Mouse (Mus musculus) CH12.LX (cell line): ENCODE results near the gene Il18. TPM values are rescaled to one million over a fixed set of nuclear protein-coding genes. Genes with fewer than 3 reads are reported as not detected.

Experiments
- DNase-seq: peaks from one replicate; pipeline ENCODE4 v3.0.0-alpha.2; 2013; ENCODE audit errors: extremely low read depth
- H3K27ac ChIP-seq: 2 replicates; pipeline ENCODE4 v1.5.1; 2012; ENCODE audit warnings: low read depth, mild to moderate bottlenecking, control low read depth, moderate library complexity; ENCODE audit not compliant: insufficient read depth
- H3K27me3 ChIP-seq: replicated peaks from 2 replicates; pipeline ENCODE3; 2012; ENCODE audit warnings: inconsistent platforms
- H3K36me3 ChIP-seq, 2 experiments: replicated peaks in 1 of 2; 2 replicates each; pipeline versions ENCODE3 to v1.6.1; 2012; ENCODE audit warnings: inconsistent platforms in 1 of 2, low read length in 1 of 2, mild to moderate bottlenecking in 1 of 2, mixed read lengths in 1 of 2, moderate library complexity in 1 of 2; ENCODE audit not compliant: control insufficient read depth in 1 of 2, insufficient read depth in 1 of 2
- H3K4me1 ChIP-seq, 2 experiments: 2 replicates each; pipeline ENCODE4 v1.6.1; 2012; ENCODE audit warnings: inconsistent platforms in 1 of 2, moderate library complexity in 1 of 2; ENCODE audit not compliant: insufficient read depth in 2 of 2, control insufficient read depth in 1 of 2
- H3K4me2 ChIP-seq: 2 replicates; pipeline ENCODE4 v1.6.1; 2012; ENCODE audit warnings: low read depth, mild to moderate bottlenecking, control low read depth; ENCODE audit not compliant: poor library complexity, insufficient read depth, severe bottlenecking
- H3K4me3 ChIP-seq, 3 experiments: fragments of 150-350 bp in 1 of 3; sonication (generic) in 1 of 3; replicated peaks in 1 of 3; 2 replicates each; pipeline versions ENCODE3 to v1.5.1; 2011 to 2012; ENCODE audit warnings: low read depth in 2 of 3, low read length in 2 of 3, mild to moderate bottlenecking in 2 of 3, moderate library complexity in 2 of 3, control low read depth in 1 of 3, improper control_type of control experiment in 1 of 3, inconsistent platforms in 1 of 3, mixed read lengths in 1 of 3; ENCODE audit not compliant: poor library complexity in 1 of 3
- H3K79me2 ChIP-seq: replicated peaks from 2 replicates; pipeline ENCODE4 v1.6.1; 2012; ENCODE audit warnings: mild to moderate bottlenecking, moderate library complexity; ENCODE audit not compliant: control insufficient read depth, poor library complexity, insufficient read depth, severe bottlenecking; ENCODE audit errors: extremely low read depth
- H3K9ac ChIP-seq: 2 replicates; pipeline ENCODE4 v1.6.1; 2012; ENCODE audit warnings: low read depth, mild to moderate bottlenecking, control low read depth, moderate library complexity; ENCODE audit not compliant: insufficient read depth
- H3K9me3 ChIP-seq: replicated peaks from 2 replicates; pipeline ENCODE3; 2012; ENCODE audit warnings: low read length, inconsistent platforms, mixed read lengths
- BHLHE40 ChIP-seq: IDR thresholded peaks from 2 replicates; pipeline ENCODE4 v1.6.1; 2011; ENCODE audit warnings: mild to moderate bottlenecking, low read depth, low read length, improper control_type of control experiment
- CHD1 ChIP-seq: IDR thresholded peaks from 2 replicates; pipeline ENCODE4 v1.6.1; 2012; ENCODE audit warnings: low read depth, low read length, improper control_type of control experiment, inconsistent platforms
- CTCF ChIP-seq, 2 experiments: IDR thresholded peaks in 1 of 2; conservative IDR thresholded peaks in 1 of 2; 2 replicates each; pipeline ENCODE4 v1.5.1; 2011 to 2012; ENCODE audit warnings: low read depth in 2 of 2, low read length in 2 of 2, improper control_type of control experiment in 1 of 2, inconsistent platforms in 1 of 2, mild to moderate bottlenecking in 1 of 2, moderate library complexity in 1 of 2
- ELF1 ChIP-seq: IDR thresholded peaks from 2 replicates; pipeline ENCODE4 v1.6.1; 2014; ENCODE audit warnings: low read depth, mild to moderate bottlenecking, inconsistent platforms, low read length, improper control_type of control experiment
- EP300 ChIP-seq: IDR thresholded peaks from 2 replicates; pipeline ENCODE4 v1.6.1; 2011; ENCODE audit warnings: low read length, improper control_type of control experiment
- ETS1 ChIP-seq: conservative IDR thresholded peaks from 2 replicates; pipeline ENCODE4 v1.6.1; 2012; ENCODE audit warnings: low read depth, mild to moderate bottlenecking, inconsistent platforms, low read length, improper control_type of control experiment, moderate library complexity
- GABPA ChIP-seq: IDR thresholded peaks from 2 replicates; pipeline ENCODE4 v1.6.1; 2012; ENCODE audit warnings: low read depth, low read length, improper control_type of control experiment, inconsistent platforms; ENCODE audit not compliant: insufficient replicate concordance
- HCFC1 ChIP-seq: IDR thresholded peaks from 2 replicates; pipeline ENCODE4 v1.6.1; 2012; ENCODE audit warnings: low read depth, mild to moderate bottlenecking, inconsistent platforms, low read length, improper control_type of control experiment
- IRF4 ChIP-seq: IDR thresholded peaks from 2 replicates; pipeline ENCODE4 v1.6.1; 2014; ENCODE audit warnings: low read depth, mild to moderate bottlenecking, inconsistent platforms, low read length, improper control_type of control experiment
- JUND ChIP-seq: conservative IDR thresholded peaks from 2 replicates; pipeline ENCODE4 v1.6.1; 2011; ENCODE audit warnings: low read depth, low read length, improper control_type of control experiment
- KAT2A ChIP-seq: IDR thresholded peaks from 2 replicates; pipeline ENCODE4 v1.6.1; 2012; ENCODE audit warnings: low read length, improper control_type of control experiment, inconsistent platforms; ENCODE audit not compliant: insufficient replicate concordance
- MAFK ChIP-seq: IDR thresholded peaks from 2 replicates; pipeline ENCODE4 v1.6.1; 2011; ENCODE audit warnings: low read length, improper control_type of control experiment; ENCODE audit not compliant: insufficient replicate concordance
- MAX ChIP-seq: IDR thresholded peaks from 2 replicates; pipeline ENCODE4 v1.6.1; 2011; ENCODE audit warnings: low read length, improper control_type of control experiment
- MAZ ChIP-seq: IDR thresholded peaks from 2 replicates; pipeline ENCODE4 v1.6.1; 2012; ENCODE audit warnings: low read depth, mild to moderate bottlenecking, inconsistent platforms, low read length, improper control_type of control experiment, moderate library complexity
- MEF2A ChIP-seq: IDR thresholded peaks from 2 replicates; pipeline ENCODE4 v1.6.1; 2014; ENCODE audit warnings: low read depth, mild to moderate bottlenecking, inconsistent platforms, low read length, improper control_type of control experiment, borderline replicate concordance
- MXI1 ChIP-seq: IDR thresholded peaks from 2 replicates; pipeline ENCODE4 v1.6.1; 2011; ENCODE audit warnings: mild to moderate bottlenecking, low read depth, low read length, improper control_type of control experiment
- MYC ChIP-seq: IDR thresholded peaks from 2 replicates; pipeline ENCODE4 v1.6.1; 2011; ENCODE audit warnings: low read depth, mild to moderate bottlenecking, improper control_type of control experiment, low read length
- NRF1 ChIP-seq: IDR thresholded peaks from 2 replicates; pipeline ENCODE4 v1.6.1; 2014; ENCODE audit warnings: low read depth, mild to moderate bottlenecking, inconsistent platforms, low read length, improper control_type of control experiment, moderate library complexity
- PAX5 ChIP-seq: IDR thresholded peaks from 2 replicates; pipeline ENCODE4 v1.6.1; 2012; ENCODE audit warnings: low read length, inconsistent platforms, mixed read lengths
- POLR2A ChIP-seq: IDR thresholded peaks from 2 replicates; pipeline ENCODE4 v1.6.1; 2011; ENCODE audit warnings: low read depth, mild to moderate bottlenecking, improper control_type of control experiment, low read length
- RAD21 ChIP-seq: IDR thresholded peaks from 2 replicates; pipeline ENCODE4 v1.6.1; 2011; ENCODE audit warnings: low read depth, mild to moderate bottlenecking, low read length, improper control_type of control experiment, moderate library complexity
- RCOR1 ChIP-seq: conservative IDR thresholded peaks from 2 replicates; pipeline ENCODE4 v1.6.1; 2012; ENCODE audit warnings: low read depth, mild to moderate bottlenecking, inconsistent platforms, low read length, improper control_type of control experiment
- SIN3A ChIP-seq: IDR thresholded peaks from 2 replicates; pipeline ENCODE4 v1.6.1; 2012; ENCODE audit warnings: low read length, improper control_type of control experiment, inconsistent platforms
- SMC3 ChIP-seq: IDR thresholded peaks from 2 replicates; pipeline ENCODE4 v1.6.1; 2011; ENCODE audit warnings: low read depth, low read length, improper control_type of control experiment
- TBP ChIP-seq: conservative IDR thresholded peaks from 2 replicates; pipeline ENCODE4 v1.6.1; 2011; ENCODE audit warnings: low read depth, low read length, improper control_type of control experiment
- TCF12 ChIP-seq: IDR thresholded peaks from 2 replicates; pipeline ENCODE4 v1.6.1; 2014; ENCODE audit warnings: low read depth, mild to moderate bottlenecking, inconsistent platforms, low read length, improper control_type of control experiment
- UBTF ChIP-seq: IDR thresholded peaks from 2 replicates; pipeline ENCODE4 v1.6.1; 2012; ENCODE audit warnings: low read depth, mild to moderate bottlenecking, inconsistent platforms, low read length, improper control_type of control experiment, moderate library complexity
- USF1 ChIP-seq: IDR thresholded peaks from 2 replicates; pipeline ENCODE4 v1.6.1; 2014; ENCODE audit warnings: low read depth, mild to moderate bottlenecking, inconsistent platforms, low read length, improper control_type of control experiment
- USF2 ChIP-seq: conservative IDR thresholded peaks from 2 replicates; pipeline ENCODE4 v1.6.1; 2011; ENCODE audit warnings: low read depth, low read length, improper control_type of control experiment
- ZC3H11A ChIP-seq: IDR thresholded peaks from 2 replicates; pipeline ENCODE4 v1.6.1; 2012; ENCODE audit warnings: low read depth, mild to moderate bottlenecking, inconsistent platforms, low read length, improper control_type of control experiment
- ZKSCAN1 ChIP-seq: IDR thresholded peaks from 2 replicates; pipeline ENCODE4 v1.6.1; 2012; ENCODE audit warnings: low read depth, inconsistent platforms, low read length, improper control_type of control experiment, borderline replicate concordance
- ZMIZ1 ChIP-seq: IDR thresholded peaks from 2 replicates; pipeline ENCODE4 v1.6.1; 2012; ENCODE audit warnings: low read depth, mild to moderate bottlenecking, inconsistent platforms, low read length, improper control_type of control experiment
- ZNF384 ChIP-seq: IDR thresholded peaks from 2 replicates; pipeline ENCODE4 v1.6.1; 2012; ENCODE audit warnings: low read depth, low read length, improper control_type of control experiment, inconsistent platforms
- dilution Hi-C: fragments of 300-500 bp; cut with MboI; formaldehyde crosslinking; loops from 2 replicates; pipeline ENCODE4 v1.14.3; 2020; ENCODE audit warnings: low sequenced_read_pairs; ENCODE audit not compliant: extremely low pct_unique_long_range_greater_than_20kb, extremely low pct_ligation_motif_present
- in situ Hi-C: fragments of 300-500 bp; cut with MboI; formaldehyde crosslinking; loops from 3 replicates; pipeline ENCODE4 v1.14.3; 2019; ENCODE audit warnings: low sequenced_read_pairs, low pct_ligation_motif_present, low pct_unique_long_range_greater_than_20kb, mixed read lengths
- polyA plus RNA-seq: library from polyadenylated mRNA; unstranded; fragments of >175 nt; gene quantifications from 2 replicates; pipeline ENCODE4 v1.2.1, GENCODE M21; 2012; ENCODE audit warnings: low read depth; ENCODE audit not compliant: insufficient read length
- total RNA-seq, 2 experiments: library from RNA; depleted of rRNA; stranded (reverse); fragments of 300-350 nt in 1 of 2; fragments of >200 nt in 1 of 2; gene quantifications; 2 replicates each; pipeline ENCODE4 v1.2.3; 2012 to 2014

Il18 gene
- total and polyA plus RNA-seq, 3 experiments, result 0.56 to 0.98 (median 0.59) TPM

DNA sequence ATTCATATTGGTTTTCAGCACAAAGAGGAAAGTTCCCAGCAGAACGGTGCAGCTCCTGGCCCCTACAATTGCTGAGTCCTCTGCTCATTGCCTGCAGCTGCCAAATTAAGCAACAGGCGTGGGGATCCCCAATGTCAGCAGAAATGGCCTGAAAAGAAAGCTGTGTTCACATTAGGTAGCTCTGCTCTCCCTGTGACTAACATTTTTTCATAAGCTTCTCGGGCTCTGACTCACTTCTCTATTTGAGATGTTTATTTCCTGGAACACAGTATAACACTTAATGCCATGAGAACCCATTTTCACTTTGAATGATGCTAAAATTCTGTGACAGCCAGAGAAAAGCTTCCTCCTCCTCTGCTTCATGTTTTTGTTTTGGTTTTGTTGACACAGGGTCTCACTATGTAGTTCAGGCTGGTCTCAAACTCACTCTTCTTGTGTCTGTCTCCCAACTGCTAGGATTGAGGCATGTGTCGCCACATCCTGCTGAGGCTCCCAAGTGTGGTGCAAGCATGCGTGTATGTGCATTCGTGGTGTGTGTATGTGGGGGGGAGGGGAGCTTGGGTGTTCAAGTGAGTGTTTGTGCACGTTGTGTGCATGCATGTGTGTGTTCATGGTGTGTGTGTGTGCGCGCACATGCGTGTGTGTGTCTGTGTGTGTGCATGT is 36.4 kb downstream of the Il18 start:
- no peaks in the 10 kb centered on the region for H3K27me3 ChIP-seq
- in situ Hi-C loops, result no loop called here
- no peaks in the 10 kb centered on the region for H3K79me2 ChIP-seq
- no peak overlapping the region for H3K27ac ChIP-seq
- no peaks in the 10 kb centered on the region for H3K9me3 ChIP-seq
- H3K4me2 ChIP-seq, result peak overlapping the region; percentile 8; the same call in 1 of the 2 replicates
- DNase-seq, result peak; percentile 61
- peaks cover 10 to 16% of the 10 kb centered on the region in 2 experiments for H3K36me3 ChIP-seq
- TF ChIP-seq KAT2A (no peak), MAX (no peak), ZKSCAN1 (no peak), MAZ (no peak), NRF1 (no peak), PAX5 (no peak), POLR2A (no peak), MEF2A (peak; percentile 80; the same call in 1 of the 2 replicates), SIN3A (no peak), ELF1 (no peak), EP300 (no peak), SMC3 (no peak), USF1 (no peak), GABPA (no peak), MAFK (peak; percentile 25; the same call in 1 of the 2 replicates), RAD21 (no peak), IRF4 (peak; percentile 48; the same call in 1 of the 2 replicates), MXI1 (no peak), HCFC1 (no peak), ZNF384 (no peak), ZC3H11A (no peak), JUND (no peak), USF2 (no peak), RCOR1 (no peak), ZMIZ1 (no peak), ETS1 (peak; percentile 55; the same call in 1 of the 2 replicates), MYC (no peak), CHD1 (no peak), CTCF (conservative IDR thresholded peaks at IDR 0.05 in 1 of 2, IDR thresholded peaks at IDR 0.05 in 1 of 2; ENCODE audit: low read depth in 2 of 2, low read length in 2 of 2) (no peak), TBP (no peak), UBTF (no peak), TCF12 (no peak), BHLHE40 (peak; percentile 49)
- H3K9ac ChIP-seq, result no peak overlapping the region; the same call in 1 of the 2 replicates
- H3K4me3 ChIP-seq, result peak overlapping the region in 1 of 3 experiments; percentile 21
- dilution Hi-C loops, result no loop called here
- H3K4me1 ChIP-seq, result peaks cover 5 to 14% of the 10 kb centered on the region in 2 experiments
